Mouse (Mus musculus): ENCODE measurements around the gene Pced1b.

- TF ChIP-seq CTCF (IDR thresholded peaks at IDR 0.05), result no peak
- TF ChIP-seq EP300 (IDR thresholded peaks at IDR 0.05; ENCODE audit: insufficient read depth, low read depth, low read length), result no peak
Observed at GRCm38 (mm10) chr15:97384170-97385018, 137.5 kb downstream of the Pced1b start.

Data from heart, adult 2 months (tissue).